Mouse (Mus musculus) spleen, postnatal 4 days (tissue): ENCODE data around the gene Rhoa.
"Not testable (repeated sequence)": the region's sequence is repeated elsewhere in the genome, so short reads cannot be mapped to it uniquely, and the experiment has no call there.

Source experiments
- DNase-seq, 2 experiments: peaks; one replicate each; pipeline ENCODE4 v3.0.0; 2022; ENCODE audit warnings: low spot score in 2 of 2

The Rhoa gene

DNA sequence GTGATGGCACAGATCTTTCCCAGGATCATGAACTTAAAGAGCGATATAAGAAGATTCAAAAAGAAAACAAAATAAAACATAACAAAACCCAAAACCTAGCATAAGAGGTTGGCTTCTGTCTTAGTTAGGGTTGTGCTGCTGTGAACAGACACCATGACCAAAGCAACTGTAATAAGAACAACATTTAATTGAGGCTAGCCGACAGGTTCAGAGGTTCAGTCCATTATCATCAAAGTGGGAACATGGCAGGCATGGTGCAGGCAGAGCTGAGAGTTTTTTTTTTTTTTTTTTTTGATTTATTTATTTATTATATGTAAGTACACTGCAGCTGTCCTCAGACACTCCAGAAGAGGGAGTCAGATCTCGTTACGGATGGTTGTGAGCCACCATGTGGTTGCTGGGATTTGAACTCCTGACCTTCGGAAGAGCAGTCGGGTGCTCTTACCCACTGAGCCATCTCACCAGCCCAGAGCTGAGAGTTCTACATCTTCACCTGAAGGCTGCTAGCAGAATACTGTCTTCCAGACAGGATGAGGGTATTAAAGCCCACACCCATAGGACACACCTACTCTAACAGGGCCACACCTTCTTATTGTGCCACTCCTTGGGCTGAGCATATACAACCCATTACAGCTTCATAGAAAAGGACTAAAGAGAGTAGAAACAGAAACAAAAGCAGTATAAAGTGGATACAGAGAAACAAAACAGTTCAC, 18.2 kb upstream of the Rhoa start:
- not testable (repeated sequence) for DNase-seq

DNA sequence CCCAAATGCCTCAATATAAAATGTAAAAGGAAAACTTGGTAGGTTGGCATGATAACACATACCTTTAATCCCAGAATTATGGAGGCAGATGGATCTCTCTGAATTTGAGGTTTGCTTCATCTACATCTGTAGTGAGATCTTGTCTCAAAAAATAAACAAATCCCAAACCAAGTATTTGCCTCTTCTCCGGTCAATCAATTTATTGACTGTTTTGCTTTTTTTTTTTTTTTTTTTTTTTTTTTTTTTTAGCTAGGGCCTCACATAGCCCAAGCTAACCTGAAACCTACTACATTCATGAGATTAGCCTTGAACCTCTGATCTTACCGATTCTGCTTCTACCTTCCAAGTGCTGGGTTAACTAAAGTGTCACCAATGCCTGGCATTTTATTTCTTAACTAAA, 16.6 kb upstream of the Rhoa start:
- no peak for DNase-seq

DNA sequence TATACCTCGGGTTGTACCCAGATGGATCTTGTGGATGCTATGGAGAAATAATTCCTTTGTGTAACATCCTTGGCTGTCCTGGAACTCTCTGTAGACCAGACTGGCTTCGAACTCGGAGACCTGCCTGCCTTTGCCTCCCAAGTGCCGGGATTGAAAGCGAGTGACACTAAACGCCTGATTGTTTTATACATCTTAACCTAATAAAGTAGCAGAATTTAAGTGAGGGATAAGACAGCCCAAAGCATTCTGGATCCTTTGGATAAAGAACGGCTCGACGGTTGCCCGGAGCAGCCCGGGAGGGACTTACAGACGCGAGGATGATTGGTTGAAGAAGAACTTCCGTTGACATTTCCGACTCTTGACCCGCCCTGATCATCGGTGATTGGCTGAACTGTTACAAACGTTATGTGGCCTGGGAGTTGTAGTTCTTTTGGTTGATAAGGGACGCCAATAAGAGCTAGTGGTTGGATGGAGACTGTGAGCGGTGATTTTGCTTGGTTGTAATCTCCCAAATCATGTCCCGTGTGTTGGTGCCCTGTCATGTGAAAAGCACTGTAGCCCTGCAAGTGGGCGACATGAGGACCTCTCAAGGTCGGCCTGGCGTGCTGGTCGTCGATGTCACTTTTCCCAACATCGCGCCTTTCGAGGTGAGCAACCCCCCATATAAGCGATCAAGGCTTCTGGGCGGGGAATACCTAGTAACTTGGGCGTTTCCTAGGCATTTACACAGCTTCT, 15.7 kb upstream of the Rhoa start, which contains the start of gene Nicn1:
Gene Nicn1, plus strand, starts transcription at position 414 of the 735 bp plus-strand sequence.
- DNase-seq = peak; percentile 88 to 89

DNA sequence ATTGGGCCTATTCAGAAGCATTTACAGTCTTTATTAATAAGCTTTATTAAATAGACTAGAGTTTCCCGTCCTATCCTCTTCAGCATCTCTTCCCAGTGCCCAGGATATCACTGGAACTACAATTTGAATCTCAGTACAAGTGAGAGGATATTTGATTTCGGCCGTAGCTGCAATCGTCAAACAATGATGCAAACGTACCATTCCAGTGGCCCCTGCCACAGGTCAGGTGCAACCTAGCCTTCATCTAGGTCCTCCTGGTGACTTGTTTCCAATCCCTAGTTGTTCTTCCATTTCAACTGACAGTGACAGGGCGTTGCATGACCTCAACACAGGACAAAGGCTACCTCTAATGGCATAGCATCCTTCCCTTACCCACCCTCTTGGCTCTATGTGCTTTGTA, 15.2 kb upstream of the Rhoa start:
- no peak for DNase-seq

DNA sequence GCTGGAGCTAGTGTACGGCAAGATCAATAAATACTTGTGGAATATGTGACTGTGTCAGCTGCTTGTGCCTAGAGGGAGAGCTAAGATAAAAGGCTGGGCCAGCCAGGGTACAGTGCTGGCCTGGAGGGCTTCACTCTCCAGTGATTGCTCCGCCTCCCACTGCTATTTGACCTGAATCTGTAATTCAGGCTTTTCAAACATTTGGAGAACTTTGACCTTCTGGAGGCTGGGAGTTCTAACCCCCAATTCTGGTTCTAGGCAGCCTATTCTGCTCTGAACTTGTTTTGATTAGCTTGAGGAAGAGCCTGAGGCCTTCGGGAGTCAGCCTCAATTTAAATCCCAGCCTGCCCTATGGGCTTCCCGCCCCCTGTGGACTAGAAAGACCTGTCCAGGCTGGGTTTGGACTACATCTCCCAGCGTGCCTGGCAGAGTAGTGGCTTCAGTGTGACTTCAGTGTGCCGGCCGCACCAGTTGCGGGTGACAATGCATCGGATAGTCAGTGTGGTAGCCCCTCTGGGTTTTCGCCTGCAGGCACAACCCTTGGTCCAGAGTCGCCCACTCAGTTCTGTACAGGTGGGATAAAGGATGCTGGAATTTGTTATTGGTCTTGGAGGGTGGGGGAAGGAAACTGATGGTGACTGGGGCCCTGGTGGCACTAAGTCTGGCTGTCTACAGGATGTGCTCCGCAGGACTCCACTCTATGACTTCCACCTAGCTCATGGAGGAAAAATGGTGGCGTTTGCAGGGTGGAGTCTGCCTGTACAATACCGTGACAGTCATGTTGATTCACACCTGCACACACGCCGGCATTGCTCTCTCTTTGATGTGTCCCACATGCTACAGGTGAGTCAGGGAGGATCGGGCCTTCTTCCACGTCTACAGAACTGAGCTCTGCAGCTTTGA, 9.2 kb upstream of the Rhoa start, which contains the start of gene Amt:
Gene Amt, plus strand, starts transcription at position 401 of the 903 bp plus-strand sequence.
- no peak for DNase-seq

DNA sequence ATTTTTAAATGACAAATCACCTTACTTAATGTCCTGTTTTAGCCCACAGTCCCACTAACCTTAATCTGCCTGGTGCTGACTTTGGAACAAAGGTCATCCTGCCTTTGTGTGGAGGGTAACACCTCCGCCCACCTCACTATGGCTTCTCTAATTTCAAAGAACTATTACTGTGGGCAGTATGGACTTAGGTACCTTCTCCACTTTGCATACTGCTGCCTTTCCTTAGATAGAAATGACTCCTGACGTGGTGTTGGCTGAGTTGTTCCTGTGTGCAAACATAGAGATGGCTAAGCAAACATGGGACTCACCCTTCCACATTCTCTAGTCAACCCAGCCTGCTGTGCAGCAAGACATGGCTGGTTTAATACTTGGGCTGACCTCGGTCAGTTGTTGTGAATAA, 4.1 kb upstream of the Rhoa start:
- no peak for DNase-seq

DNA sequence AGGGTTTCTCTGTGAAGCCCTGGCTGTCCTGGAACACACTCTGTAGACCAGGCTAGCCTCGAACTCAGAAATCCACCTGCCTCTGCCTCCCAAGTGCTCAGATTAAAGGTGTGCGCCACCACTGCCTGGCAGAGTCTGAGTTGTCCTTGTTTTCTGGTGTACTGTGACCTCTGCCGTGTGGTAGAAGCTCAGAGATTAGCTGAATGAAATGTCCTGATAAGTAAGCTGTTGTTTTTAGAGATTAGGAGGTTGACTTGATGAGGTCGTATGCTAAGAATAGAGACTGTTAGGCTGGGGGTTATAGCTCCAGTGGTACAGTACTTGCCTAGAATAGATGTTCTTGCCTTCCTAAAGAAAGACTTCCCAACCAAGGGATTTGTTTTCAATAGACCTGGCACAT, 1.2 kb upstream of the Rhoa start:
- DNase-seq = no peak

DNA sequence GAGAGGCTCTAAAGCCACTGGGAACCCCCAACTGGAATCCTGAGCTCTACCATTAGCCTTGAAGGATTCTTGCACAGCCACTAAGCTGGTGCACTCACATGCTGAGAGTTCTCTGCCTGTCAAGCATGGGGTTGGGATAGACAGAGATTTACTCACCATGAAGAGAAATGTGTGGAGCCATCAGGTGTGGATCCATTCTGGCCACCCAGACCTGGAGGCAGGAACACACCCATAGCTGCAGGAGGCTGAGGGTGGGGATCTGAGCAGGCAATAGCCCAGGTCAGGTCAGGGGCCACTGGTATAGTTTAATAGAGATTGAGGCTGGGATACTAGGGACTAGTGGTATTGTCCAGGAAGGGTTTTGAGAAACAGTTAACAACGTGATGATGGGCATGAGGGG, 759 bp upstream of the Rhoa start:
- DNase-seq = peak; percentile 35 to 71

DNA sequence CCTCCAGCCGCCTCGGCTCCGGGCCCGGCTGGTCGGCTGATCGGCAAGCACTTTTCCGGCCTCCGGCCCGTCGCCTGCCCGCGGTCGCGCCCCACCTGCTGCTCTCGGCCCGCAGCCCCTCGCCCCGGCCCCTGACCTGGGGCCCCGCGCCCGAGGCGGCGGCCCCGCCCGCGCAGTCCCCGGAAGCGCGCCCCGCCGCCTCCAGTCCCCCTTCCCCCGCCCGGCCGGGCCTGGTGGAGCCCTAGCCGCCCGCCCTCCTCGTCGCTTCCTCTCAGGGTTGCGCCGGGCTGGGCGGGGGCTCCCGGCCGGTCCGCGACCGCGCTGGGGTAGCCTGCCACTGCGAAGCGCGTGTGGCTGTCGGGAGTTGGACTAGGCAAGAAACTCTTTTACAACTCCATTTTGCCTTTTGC, 647 bp downstream of the Rhoa start:
- DNase-seq = peak; percentile 86 to 93

DNA sequence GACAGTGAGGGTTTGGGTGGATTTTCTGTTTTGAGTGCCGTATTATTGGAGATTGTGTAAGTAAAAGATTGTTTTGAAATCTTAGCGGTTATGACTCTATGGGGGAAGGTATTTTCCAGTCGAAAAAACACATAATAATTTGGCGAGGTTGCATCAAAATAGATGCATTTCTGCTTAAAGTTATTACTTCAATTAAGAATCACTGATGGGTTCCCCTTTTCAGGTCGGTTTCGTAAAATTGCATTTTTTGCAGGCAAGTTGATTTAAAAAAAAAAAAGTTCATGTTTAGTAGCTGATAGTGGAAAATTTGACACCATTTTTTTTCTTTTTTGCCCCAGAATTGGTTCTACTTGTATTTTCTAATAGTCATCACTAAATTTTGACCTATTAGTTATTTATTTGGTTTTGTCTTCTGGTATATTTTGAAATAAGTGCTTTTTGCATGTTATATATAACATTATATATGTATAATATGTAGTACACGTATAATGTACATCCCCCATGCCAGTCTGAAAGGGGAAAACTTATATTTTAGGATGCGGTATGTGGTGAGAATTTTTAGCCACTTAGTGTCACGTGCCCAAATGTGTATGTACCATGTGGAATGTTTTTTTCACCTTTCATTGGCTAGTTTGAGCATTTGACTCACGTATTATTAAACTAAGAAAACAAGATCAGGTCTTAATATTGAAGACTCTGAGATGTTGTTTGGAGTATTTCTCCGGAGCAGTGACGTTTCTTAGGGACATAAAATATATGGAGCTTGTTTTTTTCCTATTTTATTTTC, 1.3 kb downstream of the Rhoa start:
- DNase-seq = no peak

DNA sequence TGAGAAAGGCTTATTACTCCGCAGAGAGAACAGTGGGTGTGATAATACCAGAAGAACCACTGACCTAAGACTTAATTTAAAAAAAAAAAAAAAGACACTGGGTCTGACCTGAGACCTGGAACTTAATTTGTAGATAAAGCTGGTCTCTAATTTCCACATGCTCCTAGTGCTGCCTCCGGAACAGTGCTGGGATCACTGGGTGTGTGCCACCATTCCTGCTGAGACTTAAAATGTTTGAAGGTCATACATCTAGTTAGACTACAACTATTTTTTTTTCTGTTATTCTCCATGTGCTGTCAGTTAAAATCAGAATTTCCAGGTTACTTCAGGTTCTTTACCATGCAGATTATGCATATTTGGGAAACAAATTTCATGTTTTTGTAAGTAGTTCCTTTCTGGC, 2.2 kb downstream of the Rhoa start:
- DNase-seq = no peak

DNA sequence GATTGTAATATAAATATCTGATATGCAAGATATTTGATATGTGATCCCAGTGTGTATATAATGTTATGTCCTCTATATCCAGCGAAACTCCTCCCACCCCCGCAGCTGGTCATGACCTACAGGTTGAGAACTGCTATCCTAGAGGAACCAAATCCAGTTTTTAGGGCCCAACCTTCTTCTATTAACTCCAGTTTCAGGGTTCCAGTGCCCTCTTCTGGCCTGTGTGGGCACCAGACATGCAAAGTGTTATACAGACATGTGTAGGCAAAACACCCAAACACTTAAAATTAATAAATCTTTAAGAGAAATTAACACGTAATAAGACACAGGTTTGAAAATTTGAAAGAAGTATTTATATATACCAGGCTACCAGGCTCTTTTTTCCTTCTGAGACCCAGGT, 11.6 kb downstream of the Rhoa start:
- no peak for DNase-seq

DNA sequence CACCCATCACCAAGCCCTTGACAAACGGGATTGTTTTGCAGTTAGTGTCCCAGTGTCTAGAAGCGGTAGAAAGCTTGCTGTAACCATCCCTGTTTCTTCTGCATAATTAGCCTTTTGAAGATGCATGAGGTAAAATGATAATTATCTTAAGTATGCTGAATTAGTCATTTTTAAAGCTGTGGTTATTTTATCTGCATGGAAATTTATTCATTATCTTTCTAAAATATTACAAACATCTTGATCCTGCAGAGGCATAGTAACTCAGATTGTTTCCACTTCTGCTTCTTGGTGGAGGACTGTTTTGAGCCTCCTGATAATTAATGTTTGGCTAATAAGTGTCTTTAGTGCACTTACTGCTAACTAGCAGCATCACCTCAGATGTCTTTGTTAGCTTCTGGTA, 12.5 kb downstream of the Rhoa start:
- DNase-seq = no peak

DNA sequence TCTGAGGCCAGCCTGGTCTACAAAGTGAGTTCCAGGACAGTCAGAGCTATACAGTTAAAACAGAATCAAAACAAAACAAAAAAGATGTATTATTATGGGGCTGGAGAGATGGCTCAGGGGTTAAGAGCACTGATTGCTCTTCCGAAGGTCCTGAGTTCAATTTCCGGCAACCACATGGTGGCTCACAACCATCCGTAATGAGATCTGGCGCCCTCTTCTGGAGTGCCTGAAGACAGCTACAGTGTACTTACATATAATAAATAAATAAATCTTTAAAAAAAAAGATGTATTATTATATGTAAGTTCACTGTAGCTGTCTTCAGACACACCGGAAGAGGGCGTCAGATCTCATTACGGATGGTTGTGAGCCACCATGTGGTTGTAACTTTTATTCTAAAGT, 16.1 kb downstream of the Rhoa start:
- not testable (repeated sequence) for DNase-seq

DNA sequence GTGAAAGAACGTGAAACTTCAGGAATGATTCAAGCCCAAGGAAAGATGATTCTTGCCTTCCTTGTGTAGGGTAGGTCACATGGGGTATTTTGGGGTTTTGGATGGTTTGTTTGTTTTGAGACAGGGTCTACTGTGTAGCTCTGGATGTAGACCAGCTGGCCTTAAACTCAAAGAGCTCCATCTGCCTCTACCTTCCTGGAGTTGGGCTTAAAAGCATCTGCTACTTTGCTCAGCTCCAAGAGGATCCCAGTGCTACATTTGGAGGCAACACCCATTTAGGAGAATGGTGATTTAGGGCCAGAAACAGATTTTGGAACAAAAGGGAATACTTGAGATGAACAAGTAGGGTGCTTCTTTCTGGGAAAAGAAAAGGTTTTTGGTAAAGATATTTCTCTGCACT, 18.9 kb downstream of the Rhoa start:
- no peak for DNase-seq

DNA sequence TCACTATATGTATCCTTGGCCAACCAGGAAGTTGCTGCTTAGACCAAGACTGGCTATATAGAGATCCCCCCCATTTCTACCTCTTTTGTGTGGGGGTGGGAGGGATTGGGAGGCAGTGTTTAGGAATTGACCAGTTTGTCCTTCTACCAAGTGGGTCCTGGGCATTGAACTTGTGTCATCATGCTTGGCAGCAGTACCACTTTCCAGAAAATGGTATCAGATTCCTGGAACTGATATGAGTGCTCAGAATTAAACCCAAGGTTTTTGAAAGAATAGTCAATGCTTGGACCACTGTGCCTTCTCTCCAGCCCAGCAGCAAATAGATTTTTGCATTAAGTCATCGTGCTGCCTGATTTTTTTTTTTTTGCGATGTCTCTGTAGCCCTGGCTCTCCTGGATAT, 19.9 kb downstream of the Rhoa start:
- DNase-seq = no peak

DNA sequence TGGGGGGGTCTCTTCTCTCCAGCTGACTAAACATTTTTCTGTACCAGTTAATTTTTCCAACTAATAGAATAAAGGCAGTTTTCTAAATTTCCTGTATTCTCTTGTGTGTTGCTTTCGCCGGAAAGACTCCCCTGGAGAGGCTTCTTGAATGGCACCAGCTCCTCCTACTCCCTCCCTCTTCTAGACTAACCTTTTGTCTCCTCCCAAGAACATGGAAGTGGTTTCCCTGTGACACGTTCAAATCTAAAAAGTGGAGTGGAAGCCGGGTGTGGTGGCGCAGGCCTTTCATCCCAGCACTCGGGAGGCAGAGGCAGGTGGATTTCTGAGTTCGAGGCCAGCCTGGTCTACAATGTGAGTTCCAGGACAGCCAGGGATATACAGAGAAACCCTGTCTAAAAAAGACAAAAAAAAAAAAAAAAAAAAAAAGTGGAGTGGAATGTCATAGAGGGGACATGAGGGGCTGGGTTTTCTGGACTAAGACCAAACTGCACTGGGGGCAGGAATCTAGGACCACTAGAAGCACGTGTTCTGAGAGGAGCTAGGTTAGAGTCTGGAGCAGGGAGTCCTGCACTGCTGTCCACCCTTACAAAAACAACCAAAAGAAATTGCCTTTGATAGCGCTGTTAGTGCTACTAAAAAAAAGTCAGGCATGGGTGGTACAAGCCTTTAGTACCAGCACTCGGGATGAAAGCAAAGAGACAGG, 32.1 kb downstream of the Rhoa start:
- DNase-seq = no peak

DNA sequence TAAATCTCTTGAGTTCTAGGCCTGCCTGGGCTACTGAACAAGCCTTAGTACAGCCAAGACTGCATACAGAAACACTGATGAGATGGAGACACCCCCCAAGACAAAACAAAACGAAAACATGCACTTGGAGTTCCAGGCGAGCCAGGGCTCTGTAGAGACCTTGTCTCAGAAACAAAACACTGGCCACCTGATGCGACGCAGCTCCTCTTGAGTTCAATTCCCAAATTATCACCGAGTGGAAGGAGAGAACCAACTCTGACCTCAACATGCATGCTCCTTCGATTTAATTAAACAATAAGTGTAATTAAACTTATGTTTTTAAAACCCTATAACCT, 32.6 kb downstream of the Rhoa start:
- peak in 1 of 2 experiments; percentile 66 for DNase-seq

DNA sequence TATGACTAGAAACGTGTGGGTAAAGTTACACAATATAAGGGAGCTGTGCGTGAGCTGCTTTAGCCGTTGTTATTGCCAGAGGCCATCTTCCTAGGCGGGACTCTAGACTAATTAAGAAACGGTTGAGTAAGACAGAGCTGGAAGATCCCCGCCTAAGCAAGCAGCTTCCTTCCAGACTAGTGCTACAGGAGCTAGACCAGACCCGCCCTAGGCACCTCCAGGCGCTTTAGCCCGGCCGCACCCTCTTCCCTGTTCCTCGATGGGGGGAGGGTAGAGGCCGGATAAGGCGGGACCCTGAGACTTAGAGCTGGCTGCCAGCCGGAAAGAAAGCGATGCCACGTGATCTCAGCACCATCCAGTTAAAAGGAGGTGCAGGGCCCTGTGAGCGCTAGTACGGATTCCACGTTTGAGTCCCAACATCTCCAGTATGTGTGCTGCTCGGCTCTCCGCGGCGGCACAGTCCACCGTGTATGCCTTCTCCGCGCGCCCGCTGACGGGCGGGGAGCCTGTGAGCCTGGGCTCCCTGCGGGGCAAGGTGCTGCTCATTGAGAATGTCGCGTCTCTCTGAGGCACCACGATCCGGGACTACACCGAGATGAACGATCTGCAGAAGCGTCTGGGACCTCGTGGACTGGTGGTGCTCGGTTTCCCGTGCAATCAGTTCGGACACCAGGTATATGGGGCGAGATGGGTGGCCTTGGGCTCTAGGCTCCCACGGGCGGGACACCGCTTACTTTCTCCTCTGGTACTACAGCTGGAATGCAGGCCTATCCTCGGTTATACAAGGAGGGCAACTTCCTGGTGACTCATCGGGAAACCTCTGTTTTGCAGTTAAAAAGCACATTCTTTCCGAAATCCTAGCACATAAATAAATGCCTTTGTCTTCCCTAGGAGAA, 33.2 kb downstream of the Rhoa start, which contains the start of gene Gpx1:
Gene Gpx1, plus strand, starts transcription at position 18 of the 896 bp plus-strand sequence.
- DNase-seq = peak; percentile 94 to 95

DNA sequence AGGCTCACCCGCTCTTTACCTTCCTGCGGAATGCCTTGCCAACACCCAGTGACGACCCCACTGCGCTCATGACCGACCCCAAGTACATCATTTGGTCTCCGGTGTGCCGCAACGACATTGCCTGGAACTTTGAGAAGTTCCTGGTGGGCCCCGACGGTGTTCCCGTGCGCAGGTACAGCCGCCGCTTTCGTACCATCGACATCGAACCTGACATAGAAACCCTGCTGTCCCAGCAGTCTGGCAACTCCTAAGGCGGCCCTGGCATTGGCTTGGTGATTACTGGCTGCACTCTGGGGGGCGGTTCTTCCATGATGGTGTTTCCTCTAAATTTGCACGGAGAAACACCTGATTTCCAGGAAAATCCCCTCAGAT, 33.9 kb downstream of the Rhoa start:
- peak; percentile 61 to 85 for DNase-seq
